In the genomic region with DNA sequence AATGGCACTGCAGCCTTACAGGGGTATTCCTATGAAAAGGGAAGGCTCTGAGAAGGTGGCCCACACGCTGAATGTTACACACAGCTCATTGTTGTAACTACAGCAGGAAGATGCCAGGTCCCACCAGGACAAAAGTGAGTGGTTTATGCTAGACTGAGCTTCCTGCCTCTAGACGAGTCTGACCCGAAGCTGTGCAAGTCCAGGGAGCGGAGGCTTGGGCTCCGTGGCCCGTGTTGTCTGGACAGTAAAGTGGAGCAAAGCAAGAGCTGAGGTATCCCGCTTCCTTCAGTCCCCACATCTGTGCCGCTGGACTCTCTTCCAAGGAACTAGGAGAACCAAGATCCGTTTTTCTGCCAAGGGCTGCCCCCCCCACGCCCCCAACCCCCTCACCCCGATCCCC, we compare ENCODE assay signal across 10 mouse cellular contexts. TPM values are rescaled to one million over a fixed set of nuclear protein-coding genes. Genes with fewer than 3 reads are reported as not detected.
DNase-seq lines count a peak whose midpoint lies in the region; ATAC-seq and TF ChIP-seq lines count a peak whose summit lies in the region.
"Had no signal": no experiment of that assay in that cellular context is flagged by ENCODE, and none has a peak within 500 bp of the region (broad histone marks: within the 10 kb centered on the region; RNA-seq: fewer than 3 reads in every experiment).

No protein-coding gene starts in this region.

- no peak for TF ChIP-seq CTCF in E14TG2a.4 (conservative IDR thresholded peaks at IDR 0.05; ENCODE audit: low read length)
- TF ChIP-seq CTCF in kidney, adult 2 months (conservative IDR thresholded peaks at IDR 0.05; ENCODE audit: insufficient read depth, insufficient read length, low read depth, low read length) = no peak

- H3K4me1 ChIP-seq in heart, embryonic 10.5 days = peaks cover 45% of the 10 kb centered on the region
- H3K4me1 ChIP-seq in E14TG2a.4 (replicated peaks; ENCODE audit: low read depth, low read length) = peaks cover 10% of the 10 kb centered on the region
- H3K4me1 ChIP-seq in forebrain, embryonic 12.5 days = peaks cover 41% of the 10 kb centered on the region
- peaks cover 11% of the 10 kb centered on the region for H3K4me1 ChIP-seq in limb, embryonic 12.5 days (replicated peaks)
- no peaks in the 10 kb centered on the region for H3K4me1 ChIP-seq in kidney, adult 2 months (ENCODE audit: control insufficient read depth, insufficient read depth, low read length)

- H3K4me3 ChIP-seq in heart, embryonic 10.5 days = peak overlapping the region; percentile 83; the same call in 1 of the 2 replicates
- H3K4me3 ChIP-seq in E14TG2a.4 (replicated peaks; ENCODE audit: low read length) = peak overlapping the region; percentile 87; the same call in 1 of the 2 replicates
- H3K4me3 ChIP-seq in forebrain, embryonic 12.5 days (replicated peaks) = peak overlapping the region; percentile 83; the same call in 1 of the 2 replicates
- H3K4me3 ChIP-seq in limb, embryonic 12.5 days (replicated peaks) = peak overlapping the region; percentile 63
- no peak overlapping the region for H3K4me3 ChIP-seq in kidney, adult 2 months (ENCODE audit: insufficient read depth, low read depth, low read length)

- H3K27me3 ChIP-seq in heart, embryonic 10.5 days (ENCODE audit: insufficient read depth, poor library complexity, severe bottlenecking) = peaks cover 85% of the 10 kb centered on the region
- peaks cover 75% of the 10 kb centered on the region for H3K27me3 ChIP-seq in E14TG2a.4 (ENCODE audit: insufficient read depth, low read length)
- peaks cover 81% of the 10 kb centered on the region for H3K27me3 ChIP-seq in forebrain, embryonic 12.5 days
- peaks cover 95% of the 10 kb centered on the region for H3K27me3 ChIP-seq in limb, embryonic 12.5 days
- H3K27me3 ChIP-seq in kidney, adult 2 months (replicated peaks; ENCODE audit: control insufficient read depth, insufficient read depth, low read length) = no peaks in the 10 kb centered on the region

- H3K36me3 ChIP-seq in heart, embryonic 10.5 days = no peaks in the 10 kb centered on the region
- no peaks in the 10 kb centered on the region for H3K36me3 ChIP-seq in E14TG2a.4 (ENCODE audit: insufficient read depth, low read length)
- no peaks in the 10 kb centered on the region for H3K36me3 ChIP-seq in forebrain, embryonic 12.5 days (replicated peaks)
- H3K36me3 ChIP-seq in limb, embryonic 12.5 days = no peaks in the 10 kb centered on the region
- no peaks in the 10 kb centered on the region for H3K36me3 ChIP-seq in kidney, adult 2 months (ENCODE audit: control insufficient read depth, insufficient read depth, low read length)
- H3K36me3 ChIP-seq: stomach, embryonic 15.5 days had no signal

- H3K4me2 ChIP-seq in forebrain, embryonic 12.5 days = peak overlapping the region; percentile 98
- H3K4me2 ChIP-seq in limb, embryonic 12.5 days = peak overlapping the region; percentile 95

- peak overlapping the region; percentile 90 for H3K27ac ChIP-seq in heart, embryonic 10.5 days
- no peak overlapping the region for H3K27ac ChIP-seq in forebrain, embryonic 12.5 days
- no peak overlapping the region for H3K27ac ChIP-seq in limb, embryonic 12.5 days
- H3K27ac ChIP-seq in kidney, adult 2 months (ENCODE audit: insufficient read depth, low read depth, low read length) = no peak overlapping the region
- H3K27ac ChIP-seq: kidney, postnatal 0 days; stomach, embryonic 15.5 days had no signal

- no peak for TF ChIP-seq POLR2A in kidney, adult 2 months (IDR thresholded peaks at IDR 0.05; ENCODE audit: low read depth, low read length)

- ATAC-seq in forebrain, embryonic 12.5 days (ENCODE audit: low FRiP score) = no peak
- no peak for ATAC-seq in limb, embryonic 12.5 days (ENCODE audit: insufficient number of reproducible peaks, insufficient read depth, low FRiP score, low TSS enrichment, low read depth)

- WGBS in heart, embryonic 10.5 days = 29% methylated on average over 11 of the region's 11 CpGs
- WGBS in forebrain, embryonic 12.5 days = 24% methylated on average over 11 of the region's 11 CpGs
- WGBS in limb, embryonic 12.5 days = 22% methylated on average over 11 of the region's 11 CpGs
- 35% methylated on average over 11 of the region's 11 CpGs for WGBS in kidney, adult 2 months

- no peak for DNase-seq in heart, embryonic 10.5 days (ENCODE audit: low spot score)
- no peak for DNase-seq in heart, postnatal 14 days
- DNase-seq in c-Kit-positive CD71-positive TER-119-positive erythroid progenitor cells, embryonic 14.5 days (ENCODE audit: low spot score) = no peak
- DNase-seq in embryo, embryonic 10 days (ENCODE audit: low spot score) = no peak
- DNase-seq in kidney, adult 2 months = no peak

- peak overlapping the region; percentile 84; the same call in 1 of the 2 replicates for H3K9ac ChIP-seq in forebrain, embryonic 12.5 days
- no peak overlapping the region for H3K9ac ChIP-seq in limb, embryonic 12.5 days (replicated peaks)
- H3K9ac ChIP-seq: stomach, embryonic 15.5 days had no signal

- no peaks in the 10 kb centered on the region for H3K9me3 ChIP-seq in heart, embryonic 10.5 days
- H3K9me3 ChIP-seq in E14TG2a.4 (ENCODE audit: low read length) = no peaks in the 10 kb centered on the region
- H3K9me3 ChIP-seq in forebrain, embryonic 12.5 days = no peaks in the 10 kb centered on the region
- H3K9me3 ChIP-seq in limb, embryonic 12.5 days = no peaks in the 10 kb centered on the region
- H3K9me3 ChIP-seq: stomach, embryonic 15.5 days had no signal

- intact Hi-C loops in heart, postnatal 14 days (cut with DNase I) = no loop called here

RNA-seq across cellular contexts. Expression of gene Cacna2d2, which starts 0.4 kb away (rescaled TPM):
- polyA plus RNA-seq in heart, embryonic 10.5 days (2016; fragmentation: Nextera tagmentation; extraction: Ambion mirVana) = 6.8 TPM in 2 replicates
- total RNA-seq in heart, postnatal 14 days (2021) = 10 to 100 TPM in 1 of 2 experiments, 1 to 10 TPM in 1; 5.0 to 10.5 TPM
- polyA plus RNA-seq in forebrain, embryonic 12.5 days (2016; fragmentation: Nextera tagmentation; extraction: Ambion mirVana) = 3.3 and 3.4 TPM in 2 replicates
- polyA plus RNA-seq in limb, embryonic 12.5 days (2016; fragmentation: Nextera tagmentation; extraction: Ambion mirVana) = 0.37 and 0.49 TPM in 2 replicates
- 0.48 and 0.62 TPM in 2 replicates for polyA plus RNA-seq in kidney, adult 2 months (2012; rRNA removed)

RNA-seq across cellular contexts. Expression of gene 6430571L13Rik, which starts 58.6 kb away (rescaled TPM):
- polyA plus RNA-seq in heart, embryonic 10.5 days (2016; fragmentation: Nextera tagmentation; extraction: Ambion mirVana) = 0.74 and 1.2 TPM in 2 replicates
- total RNA-seq in heart, postnatal 14 days (2021) = 1 to 10 TPM; 7.0 to 7.4 TPM
- 2.2 and 2.9 TPM in 2 replicates for polyA plus RNA-seq in forebrain, embryonic 12.5 days (2016; fragmentation: Nextera tagmentation; extraction: Ambion mirVana)
- 0.81 and 1.4 TPM in 2 replicates for polyA plus RNA-seq in limb, embryonic 12.5 days (2016; fragmentation: Nextera tagmentation; extraction: Ambion mirVana)
- 6.1 and 7.4 TPM in 2 replicates for polyA plus RNA-seq in kidney, adult 2 months (2012; rRNA removed)
